Mouse (Mus musculus) left cerebral cortex, adult 2 months (tissue): ENCODE data around the gene Tor1aip2. TPM values are rescaled to one million over a fixed set of nuclear protein-coding genes. Genes with fewer than 3 reads are reported as not detected.

Experiments
- DNase-seq, 2 experiments: peaks; one replicate each; pipeline ENCODE4 v3.0.0; 2021 to 2022; ENCODE audit warnings: low spot score in 2 of 2, mixed read lengths in 1 of 2; ENCODE audit errors: extremely low spot score in 1 of 2
- H3K27ac ChIP-seq: fragments of 200-600 bp; 2 replicates; pipeline ENCODE4 v1.8.1; 2022
- H3K4me3 ChIP-seq: fragments of 200-600 bp; 2 replicates; pipeline ENCODE4 v1.8.1; 2022
- CTCF ChIP-seq: fragments of 200-600 bp; IDR thresholded peaks from 2 replicates; pipeline ENCODE4 v1.8.1; 2022; ENCODE audit warnings: antibody characterized with exemption, mild to moderate bottlenecking, moderate library complexity
- intact Hi-C: fragments of 180-260 bp; cut with DNase I; formaldehyde crosslinking; loops from one replicate; pipeline ENCODE4 v1.15.1; 2025
- long read RNA-seq, 2 experiments: library from polyadenylated mRNA; stranded (forward); transcript quantifications; one replicate each; pipeline ENCODE4 v2.0.0; 2021; ENCODE audit warnings: borderline mapping rate in 2 of 2
- total RNA-seq, 2 experiments: library from RNA; stranded (reverse); gene quantifications; 2 replicates each; pipeline ENCODE4 v1.2.3; 2021

Tor1aip2 gene
- 10 to 100 TPM; 45.2 to 47.9 TPM for total RNA-seq
- long read RNA-seq, experiment 1, full-length matches to known transcripts, result 15 of 26 reads
- long read RNA-seq, experiment 1, partial matches to known transcripts, result 0 of 26 reads
- long read RNA-seq, experiment 1, other reads (novel, unspliced or antisense), result 11 of 26 reads
- long read RNA-seq, experiment 2, transcript Tor1aip2-202 (2 exons, 2,529 nt), result major isoform, 7 of 21 reads
- long read RNA-seq, experiment 2, partial matches to known transcripts, result 0 of 21 reads
- long read RNA-seq, experiment 2, other reads (novel, unspliced or antisense), result 11 of 21 reads

DNA sequence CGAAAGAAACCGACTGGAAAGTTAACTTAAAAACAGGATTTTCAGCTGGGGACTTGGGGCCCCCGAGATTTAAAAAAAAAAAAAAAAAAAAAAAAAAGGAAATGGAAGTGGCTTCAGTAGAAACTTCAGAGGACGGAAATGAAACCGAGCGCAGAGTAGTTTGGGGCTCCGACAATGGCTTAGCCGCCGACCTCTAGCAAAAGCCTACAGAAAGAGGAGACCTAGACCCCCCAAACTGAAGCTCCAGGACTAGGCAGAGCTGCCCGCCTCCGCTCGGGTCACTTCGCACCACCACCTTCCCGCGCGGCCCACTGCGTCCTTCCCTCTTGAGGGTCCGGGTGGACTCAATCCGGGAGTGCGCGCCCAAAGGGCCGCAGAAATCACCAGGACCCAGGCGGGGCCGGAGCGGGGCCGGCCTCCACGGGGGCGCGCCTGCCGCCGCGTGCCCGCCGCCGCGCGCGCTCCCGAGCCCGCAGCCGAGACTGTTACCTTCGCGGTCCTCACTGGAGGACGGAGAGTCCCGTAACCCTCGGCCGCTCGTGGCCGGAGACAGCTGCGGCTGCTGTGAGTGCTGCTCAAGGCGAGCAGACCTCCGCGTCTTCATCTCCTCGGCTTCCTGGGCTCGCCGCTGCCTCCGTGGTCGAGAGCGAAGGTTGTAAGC is at the start of gene Tor1aip2:
Tor1aip2 (plus strand) TSS at position 135 of the 661 bp plus-strand sequence.
- intact Hi-C loops, result no loop called here
- TF ChIP-seq CTCF, result no peak
- DNase-seq, result peak in 1 of 2 experiments; percentile 71

DNA sequence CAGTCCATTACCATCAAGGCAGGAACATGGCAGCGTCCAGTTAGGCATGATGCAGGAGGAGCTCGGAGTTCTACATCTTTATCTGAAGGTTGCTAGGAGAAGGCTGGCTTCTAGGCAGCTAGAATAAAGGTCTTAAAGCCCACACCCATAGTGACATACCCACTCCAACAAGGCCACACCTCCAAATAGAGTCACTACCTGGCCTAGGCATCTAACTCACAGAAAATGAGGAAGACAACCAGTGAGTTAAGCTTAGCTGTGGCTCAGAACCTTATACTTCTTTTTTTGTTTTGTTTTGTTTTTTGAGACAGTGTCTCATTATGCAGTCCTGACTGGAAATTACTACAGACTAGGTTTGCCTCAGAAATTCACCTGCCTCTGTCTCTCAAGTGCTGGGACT is 47.6 kb upstream of the Tor1aip2 start:
- no peak for TF ChIP-seq CTCF
- intact Hi-C loops, result no loop called here
- no peak overlapping the region for H3K27ac ChIP-seq
- no peak overlapping the region for H3K4me3 ChIP-seq
- no peak for DNase-seq

More for the DNA sequence above, at the start of gene Tor1aip2:
- Histone ChIP-seq H3K4me3 (peak within 1 kb of the TSS; percentile 89), H3K27ac (peak within 1 kb of the TSS; percentile 100)

DNA sequence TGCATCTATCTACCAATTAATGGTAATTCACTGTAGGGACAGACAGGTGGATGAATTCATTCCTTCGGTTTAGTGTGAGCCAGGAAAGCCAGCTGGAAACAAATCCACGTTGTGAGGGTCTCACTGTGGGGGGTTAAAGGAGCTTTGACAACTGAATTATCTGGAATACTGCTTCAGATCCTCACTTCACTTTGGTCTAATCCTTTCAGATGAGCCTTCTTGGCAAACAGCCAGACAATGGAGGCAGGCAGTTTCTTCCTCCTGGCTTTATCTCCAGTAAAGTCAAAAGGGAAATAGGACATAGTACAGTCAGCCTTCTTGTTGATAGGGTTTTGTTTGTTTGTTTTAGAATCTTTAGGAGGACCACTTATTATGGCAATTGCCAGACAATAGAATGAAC is 45.8 kb upstream of the Tor1aip2 start:
- TF ChIP-seq CTCF, result no peak
- Histone ChIP-seq H3K27ac (no peak overlapping the region), H3K4me3 (no peak overlapping the region)
- intact Hi-C loops, result no loop called here
- DNase-seq, result no peak

DNA sequence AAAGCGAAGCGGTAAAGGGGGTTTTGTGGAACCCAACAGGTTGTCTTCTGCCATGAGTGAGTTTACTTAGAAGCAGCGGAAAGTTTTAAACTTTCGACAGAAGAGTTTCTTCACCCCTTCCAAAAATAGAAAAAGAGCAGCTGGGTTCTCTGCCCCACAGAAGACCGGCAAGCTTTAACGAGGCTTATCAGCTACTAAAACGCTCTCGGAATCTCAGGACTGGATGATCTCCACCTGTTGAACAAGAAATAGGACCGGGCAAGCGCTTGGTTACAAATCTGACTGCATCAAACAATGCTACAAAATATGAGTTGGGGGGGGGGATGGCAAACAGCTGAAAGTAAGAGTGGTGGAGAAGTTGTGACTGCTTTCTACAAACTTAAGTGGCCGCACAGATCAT is 44.8 kb upstream of the Tor1aip2 start:
- TF ChIP-seq CTCF, result no peak
- no peak for DNase-seq

GRCm38 (mm10) chr1:155994524-155994923 is 40.7 kb upstream of the Tor1aip2 start:
- no peak for TF ChIP-seq CTCF
- DNase-seq, result no peak
- Histone ChIP-seq H3K4me3 (no peak overlapping the region), H3K27ac (no peak overlapping the region)
- intact Hi-C loops, result no loop called here

More for the DNA sequence above, 44.8 kb upstream of the Tor1aip2 start:
- intact Hi-C loops, result no loop called here
- Histone ChIP-seq H3K4me3 (no peak overlapping the region), H3K27ac (no peak overlapping the region)

DNA sequence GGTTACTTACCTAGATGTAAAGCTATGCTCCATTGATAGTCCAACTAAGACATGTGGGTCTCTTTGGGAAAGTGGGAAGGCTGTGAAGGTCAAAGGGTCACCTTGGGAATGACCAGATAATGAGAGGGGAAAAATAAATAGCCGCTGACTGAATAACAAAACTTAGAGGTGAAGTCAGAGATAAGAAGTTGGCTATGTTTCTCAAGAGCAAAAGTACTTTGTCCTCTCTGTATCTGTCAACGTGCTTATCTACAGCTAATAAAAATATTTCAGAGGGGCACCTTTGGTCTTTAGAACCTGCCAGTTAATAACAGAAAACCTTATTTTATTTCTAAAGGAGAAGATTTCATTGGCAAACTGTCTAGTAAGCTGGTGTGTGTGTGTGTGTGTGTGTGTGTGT is 39.6 kb upstream of the Tor1aip2 start:
- DNase-seq, result no peak
- TF ChIP-seq CTCF, result no peak
- H3K4me3 ChIP-seq, result no peak overlapping the region
- H3K27ac ChIP-seq, result no peak overlapping the region
- intact Hi-C loops, result no loop called here

DNA sequence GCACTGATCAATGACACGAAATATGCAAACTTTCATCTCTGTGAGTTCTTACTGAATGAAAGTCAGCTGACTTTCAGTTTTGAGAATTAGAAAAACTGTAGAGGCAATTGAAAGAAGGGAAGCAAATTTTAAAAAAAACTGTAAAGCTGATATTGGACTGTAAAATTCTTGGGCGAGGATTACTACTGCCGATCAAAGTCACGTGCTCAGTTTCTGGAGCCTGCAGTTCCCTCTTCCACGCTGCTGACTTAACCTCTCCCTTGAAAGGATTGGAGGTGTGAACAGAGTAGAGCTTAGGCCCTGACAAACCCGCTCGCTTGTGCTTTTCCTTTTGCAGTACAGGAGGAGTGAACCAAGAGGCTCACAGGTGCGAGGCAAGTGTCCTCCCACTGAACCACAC is 32.8 kb upstream of the Tor1aip2 start:
- no peak overlapping the region for H3K27ac ChIP-seq
- intact Hi-C loops, result no loop called here
- no peak for DNase-seq
- TF ChIP-seq CTCF, result no peak
- no peak overlapping the region for H3K4me3 ChIP-seq

GRCm38 (mm10) chr1:156003201-156003935 is 31.8 kb upstream of the Tor1aip2 start:
- H3K4me3 ChIP-seq, result no peak overlapping the region
- DNase-seq, result no peak
- intact Hi-C loops, result no loop called here
- no peak for TF ChIP-seq CTCF
- no peak overlapping the region for H3K27ac ChIP-seq

GRCm38 (mm10) chr1:156005906-156006305 is 29.3 kb upstream of the Tor1aip2 start:
- no peak overlapping the region for H3K27ac ChIP-seq
- TF ChIP-seq CTCF, result no peak
- no peak overlapping the region for H3K4me3 ChIP-seq
- DNase-seq, result no peak
- intact Hi-C loops, result no loop called here

GRCm38 (mm10) chr1:156009003-156009402 is 26.2 kb upstream of the Tor1aip2 start:
- no peak overlapping the region for H3K4me3 ChIP-seq
- intact Hi-C loops, result no loop called here
- TF ChIP-seq CTCF, result no peak

GRCm38 (mm10) chr1:156019800-156020199 is 15.4 kb upstream of the Tor1aip2 start:
- TF ChIP-seq CTCF, result no peak
- intact Hi-C loops, result no loop called here
- H3K27ac ChIP-seq, result no peak overlapping the region
- no peak for DNase-seq
- H3K4me3 ChIP-seq, result no peak overlapping the region

More at GRCm38 (mm10) chr1:156009003-156009402, 26.2 kb upstream of the Tor1aip2 start:
- H3K27ac ChIP-seq, result no peak overlapping the region
- no peak for DNase-seq

DNA sequence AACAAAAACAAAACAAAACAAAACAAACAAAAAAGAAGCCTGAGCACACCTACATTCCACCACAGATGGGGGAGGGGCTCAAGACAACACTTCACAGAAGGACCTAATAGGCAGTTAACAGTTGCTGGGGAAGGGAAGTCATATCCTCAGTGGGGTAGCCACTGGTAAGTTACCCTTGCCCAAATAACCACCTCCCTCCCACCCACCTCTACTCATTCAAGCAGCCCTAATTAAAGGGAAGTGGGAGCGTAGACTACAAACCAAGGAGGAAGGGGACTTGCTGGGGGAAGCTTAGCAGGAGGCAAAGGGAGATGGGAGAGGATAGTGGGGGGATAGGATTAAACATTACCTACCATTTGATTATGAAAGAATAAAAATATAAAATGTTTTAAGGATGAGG is 14.8 kb upstream of the Tor1aip2 start:
- Histone ChIP-seq H3K4me3 (no peak overlapping the region), H3K27ac (no peak overlapping the region)
- no peak for DNase-seq
- intact Hi-C loops, result no loop called here
- TF ChIP-seq CTCF, result no peak
